Mouse (Mus musculus): ENCODE data around the gene Wnt7a.

DNA sequence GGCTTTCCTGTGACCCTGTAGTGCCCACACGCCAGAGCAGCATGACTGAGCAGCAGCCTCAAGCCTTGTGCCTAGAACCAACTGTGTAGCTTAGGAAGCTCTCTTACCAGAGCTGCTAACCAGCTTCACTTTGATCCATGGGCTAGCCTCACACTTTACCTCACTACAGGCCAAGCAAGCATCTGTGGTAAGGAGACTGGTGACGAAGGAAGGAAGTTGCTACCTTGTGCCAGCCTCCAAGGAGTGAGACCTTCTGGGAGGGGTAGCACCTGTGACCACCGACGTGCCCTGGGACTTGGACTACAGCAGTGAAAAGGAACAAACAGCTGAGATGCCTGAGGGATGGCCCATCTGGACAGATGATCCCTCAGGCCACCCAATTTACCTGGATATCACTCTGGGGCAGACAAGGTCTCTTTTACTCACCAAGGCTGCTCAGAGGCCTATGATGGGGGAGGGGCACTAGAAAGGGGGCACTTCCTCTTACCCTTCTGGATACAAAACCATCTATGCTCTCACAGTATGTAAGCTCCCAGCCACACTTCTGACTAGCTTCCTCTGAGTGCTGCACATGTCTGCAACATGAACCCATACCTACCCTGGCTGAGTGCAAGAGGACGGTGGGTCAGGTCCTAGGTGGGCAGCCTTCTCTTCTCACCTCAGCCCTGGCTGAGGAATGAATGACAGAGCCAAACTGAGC, 18.5 kb downstream of the Wnt7a start:
- TF ChIP-seq CTCF (IDR thresholded peaks at IDR 0.05; ENCODE audit: low read depth, low read length) (no peak), POLR2A (IDR thresholded peaks at IDR 0.05; ENCODE audit: extremely low read depth, insufficient read depth, low read length) (no peak)
